Mouse (Mus musculus): ENCODE measurements around the gene Tomt. TPM values are rescaled to one million over a fixed set of nuclear protein-coding genes. Genes with fewer than 3 reads are reported as not detected.

Gene Tomt
- total RNA-seq, 2 experiments from 2014 or later: not detected

DNA sequence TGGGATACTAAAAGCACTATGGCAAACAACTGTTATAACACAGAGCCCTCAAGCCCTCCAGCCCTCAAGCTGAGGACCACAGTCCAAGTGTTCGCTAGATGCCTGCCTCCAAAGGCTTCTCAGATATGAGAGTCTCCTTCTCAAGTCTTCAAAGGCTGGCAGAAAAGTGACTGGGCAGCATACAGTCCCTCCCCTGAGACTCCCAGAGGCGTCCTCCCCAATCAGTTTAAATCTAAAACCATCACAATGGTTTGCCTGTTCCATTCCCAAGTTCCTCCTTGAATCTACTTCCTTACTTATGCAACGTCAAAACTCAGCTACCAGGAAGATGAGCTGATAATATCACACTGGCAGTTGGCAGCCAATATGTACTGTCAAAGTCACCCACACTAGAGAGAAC lies 42.7 kb downstream of the Tomt start, which contains the start of gene Anapc15:
Anapc15 (plus strand) TSS at position 301 of the 400 bp plus-strand sequence.
- intact Hi-C loops (cut with DNase I): no loop called here

DNA sequence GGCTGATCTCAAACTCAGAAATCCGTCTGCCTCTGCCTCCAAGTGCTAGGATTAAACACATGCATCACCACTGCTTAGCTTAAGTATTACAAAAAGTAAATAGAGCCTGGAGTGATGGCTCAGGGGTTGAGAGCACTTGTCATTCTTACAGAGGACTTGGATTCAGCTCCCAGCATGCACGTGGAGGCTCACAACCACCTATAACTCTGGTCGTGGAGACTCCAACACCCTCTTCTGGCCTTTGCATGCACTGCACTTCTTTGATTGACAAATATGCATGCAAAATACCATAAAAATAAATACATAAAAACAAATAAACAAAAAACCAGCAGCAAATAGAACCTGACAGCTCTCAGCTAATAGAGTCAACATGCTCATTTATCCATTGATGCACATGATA lies 43.9 kb downstream of the Tomt start:
- DNase-seq: no peak
- intact Hi-C loops (cut with DNase I): no loop called here

More for the DNA sequence above, 42.7 kb downstream of the Tomt start, which contains the start of gene Anapc15:
- DNase-seq: no peak

DNA sequence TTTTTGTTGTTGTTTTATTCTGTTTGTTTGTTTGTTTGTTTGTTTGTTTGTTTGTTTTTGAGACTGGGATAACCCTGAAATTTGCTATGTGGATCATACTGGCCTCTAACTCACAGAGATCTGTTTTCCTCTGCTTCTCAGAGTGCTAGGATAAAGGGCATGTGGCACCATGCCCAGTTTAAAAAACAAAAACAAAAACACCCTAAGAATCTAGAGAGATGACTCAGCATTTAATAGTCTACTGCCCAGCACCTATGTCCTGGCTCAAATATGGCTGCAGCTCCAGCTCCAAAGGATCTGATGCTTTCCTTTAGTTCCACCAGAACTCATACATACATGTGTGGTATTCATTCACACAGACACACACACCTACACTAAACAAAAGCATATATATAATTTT lies 45.2 kb downstream of the Tomt start:
- DNase-seq: no peak
- intact Hi-C loops (cut with DNase I): no loop called here

DNA sequence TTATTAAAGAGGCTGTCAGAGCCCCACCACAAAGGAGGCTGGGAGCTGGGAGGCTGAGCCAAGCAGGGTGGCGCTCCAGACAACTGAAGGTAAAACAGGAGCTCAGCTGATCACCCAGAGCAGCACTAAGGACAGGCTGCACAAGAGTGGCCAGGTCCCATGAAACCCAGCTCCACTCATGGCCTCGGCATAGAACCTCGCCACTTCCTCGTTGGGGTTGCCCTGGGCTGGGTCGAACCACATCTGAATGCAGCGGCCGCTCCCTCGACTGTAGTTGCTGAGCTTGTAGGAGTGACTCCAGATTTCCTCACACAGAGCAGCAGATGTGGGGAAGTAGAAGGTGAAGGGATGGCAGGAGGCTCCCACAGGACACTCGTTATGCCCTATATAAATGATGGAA lies 47.8 kb downstream of the Tomt start:
- DNase-seq: no peak
- intact Hi-C loops (cut with DNase I): no loop called here

DNA sequence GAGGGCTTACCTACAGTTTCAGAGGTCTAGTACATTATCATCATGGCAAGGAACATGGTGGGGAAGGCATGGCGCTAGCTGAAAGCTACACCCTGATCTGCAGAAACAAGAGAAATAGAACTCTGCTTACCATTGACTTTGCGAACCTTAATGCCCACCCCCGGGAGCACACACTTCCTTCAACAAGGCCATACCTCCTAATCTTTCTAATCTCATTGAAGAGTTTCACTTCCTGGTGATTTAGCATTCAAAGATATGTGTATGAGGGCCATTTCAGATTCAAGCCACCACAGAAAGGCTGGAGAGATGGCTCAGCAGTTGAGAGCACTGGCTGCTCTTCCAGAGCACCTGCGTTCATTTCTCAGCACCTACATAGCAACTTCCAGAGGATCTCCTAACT lies 49.1 kb downstream of the Tomt start, which contains the start of gene Folr2:
Folr2 (minus strand) TSS at position 101 of the 400 bp plus-strand sequence.
- intact Hi-C loops (cut with DNase I): no loop called here
- no peak for DNase-seq

DNA sequence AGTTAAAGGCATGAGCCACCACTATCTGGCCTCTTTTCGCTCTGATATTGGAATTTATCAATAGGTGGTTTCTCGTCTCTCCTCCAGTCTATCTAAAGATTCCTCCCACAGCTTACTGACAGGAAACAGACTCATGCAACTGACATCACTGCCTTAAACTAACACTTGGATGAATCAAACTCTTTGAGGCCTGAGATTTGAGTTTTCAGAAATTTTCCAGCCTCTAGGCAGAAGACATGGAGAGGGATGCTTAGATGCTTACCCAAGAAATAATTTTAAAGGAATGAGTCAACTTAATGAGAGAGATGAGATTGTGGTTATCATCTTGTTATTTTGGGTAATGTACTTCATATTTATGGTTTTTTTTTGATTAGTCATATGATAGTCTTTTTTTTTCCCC lies 52.3 kb downstream of the Tomt start:
- intact Hi-C loops (cut with DNase I): no loop called here

DNA sequence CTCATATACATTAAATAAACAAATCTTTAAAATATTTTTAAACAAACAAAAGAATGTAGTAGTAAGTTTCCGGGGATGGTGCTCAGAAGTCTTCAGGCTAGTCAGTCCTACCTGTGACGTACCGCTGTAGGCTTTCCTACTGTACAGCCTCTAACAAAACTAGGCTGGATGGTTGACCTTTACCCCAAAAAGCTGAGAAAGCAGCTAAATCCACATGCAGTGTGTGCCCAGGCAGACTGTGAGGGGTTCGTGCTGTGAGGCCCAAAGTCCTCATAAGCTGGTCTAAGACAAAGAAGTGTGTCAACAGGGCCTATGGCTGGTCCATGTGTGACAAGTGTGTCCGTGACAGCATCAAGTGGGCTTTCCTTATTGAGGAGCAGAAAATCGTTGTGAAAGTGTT lies 53.3 kb downstream of the Tomt start:
- intact Hi-C loops (cut with DNase I): no loop called here
- no peak for DNase-seq

More for the DNA sequence above, 52.3 kb downstream of the Tomt start:
- no peak for DNase-seq

DNA sequence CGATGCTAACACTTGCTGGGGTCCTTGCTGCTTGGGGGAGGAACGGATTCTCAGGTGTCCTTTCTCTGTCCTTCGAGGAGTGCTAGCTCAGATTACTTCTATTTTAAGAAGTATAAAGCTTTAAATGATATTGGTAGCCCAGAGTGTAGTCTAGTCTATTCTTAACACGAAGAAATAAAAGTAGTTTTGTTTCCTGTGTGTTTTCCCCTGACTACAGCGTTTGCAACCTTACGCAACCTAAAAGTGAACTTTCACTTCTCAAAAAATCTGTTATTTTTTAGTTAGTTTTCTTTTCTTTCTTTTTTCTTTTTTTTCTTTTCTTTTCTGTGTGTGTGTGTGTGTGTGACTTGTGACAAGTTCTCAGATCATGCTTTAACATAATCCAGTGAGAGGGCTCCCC lies 54.5 kb downstream of the Tomt start:
- intact Hi-C loops (cut with DNase I): no loop called here
- no peak for DNase-seq

Small RNAs within 50 kb of the gene (microRNA-seq; reads per million reads assigned to microRNA genes)
- 0 reads per million in 2 experiments for gene Gm22655

Other genes with a start within 250 kb of the Tomt start
- gene Clpb, start 242.7 kb downstream of the Tomt start, total RNA-seq (2021): 10 to 100 TPM; 62.7 to 67.0 TPM
- under 1 TPM; 0.42 to 0.48 TPM for gene Phox2a, start 88.0 kb downstream of the Tomt start, total RNA-seq (2021)
- gene Inppl1, start 68.1 kb downstream of the Tomt start, total RNA-seq (2021): 100 to 1,000 TPM; 135 to 140 TPM
- 1 to 10 TPM; 2.3 to 3.8 TPM for gene Folr2, start 49.2 kb downstream of the Tomt start, total RNA-seq (2021)
- gene Anapc15, start 42.6 kb downstream of the Tomt start, total RNA-seq (2021): 10 to 100 TPM; 21.5 to 28.7 TPM
- gene Folr1, start 35.6 kb downstream of the Tomt start, total RNA-seq (2021): 1 to 10 TPM in 1 of 2 experiments, under 1 TPM in 1; 0.72 to 1.2 TPM
- 100 to 1,000 TPM in 1 of 2 experiments, 10 to 100 TPM in 1; 99.8 to 107 TPM for gene Lamtor1, start 455 bp downstream of the Tomt start, total RNA-seq (2021)
- 1 to 10 TPM; 2.4 to 2.9 TPM for gene Lrrc51, start 27.5 kb upstream of the Tomt start, total RNA-seq (2021)
- 100 to 1,000 TPM in 1 of 2 experiments, 10 to 100 TPM in 1; 97.4 to 113 TPM for gene Numa1, start 27.8 kb upstream of the Tomt start, total RNA-seq (2021)
- gene Il18bp, start 112.3 kb upstream of the Tomt start, total RNA-seq (2021): 1 to 10 TPM; 4.4 to 5.7 TPM
- gene Rnf121, start 159.1 kb upstream of the Tomt start, total RNA-seq (2021): 10 to 100 TPM; 20.4 to 24.3 TPM
- gene Xndc1, start 159.2 kb upstream of the Tomt start, total RNA-seq (2021): 10 to 100 TPM in 1 of 2 experiments, 1 to 10 TPM in 1; 9.6 to 10.9 TPM
- gene Xntrpc, start 159.4 kb upstream of the Tomt start, total RNA-seq (2021): under 1 TPM; 0.81 to 0.92 TPM
- under 1 TPM in 1 of 2 experiments, not detected in 1; 0.20 TPM for gene Trpc2, start 176.8 kb upstream of the Tomt start, total RNA-seq (2021)
- gene Art1, start 195.4 kb upstream of the Tomt start, total RNA-seq (2021): 10 to 100 TPM; 44.2 to 46.2 TPM
- 1 to 10 TPM; 1.5 to 2.1 TPM for gene Art5, start 203.1 kb upstream of the Tomt start, total RNA-seq (2021)
- gene Chrna10, start 210.5 kb upstream of the Tomt start, total RNA-seq (2021): under 1 TPM; 0.10 to 0.30 TPM